Mouse (Mus musculus): ENCODE data around the gene Elovl6. TPM values are rescaled to one million over a fixed set of nuclear protein-coding genes. Genes with fewer than 3 reads are reported as not detected.

Gene Elovl6
- polyA plus RNA-seq, 1 experiment: 7.7 TPM

- Histone ChIP-seq H3K27ac (ENCODE audit: control insufficient read depth, insufficient read depth, low read depth, low read length, poor library complexity) (no peak overlapping the region), H3K4me3 (replicated peaks; ENCODE audit: control insufficient read depth, low read depth, low read length) (no peak overlapping the region), H3K4me1 (ENCODE audit: control insufficient read depth, insufficient read depth, low read length) (no peaks in the 10 kb centered on the region)
- no peak for TF ChIP-seq POLR2A (IDR thresholded peaks at IDR 0.05; ENCODE audit: borderline replicate concordance, control insufficient read depth, low read depth, low read length)
- no peak for TF ChIP-seq CTCF (IDR thresholded peaks at IDR 0.05; ENCODE audit: control insufficient read depth, insufficient read depth, low read length)
- 41% methylated on average over 7 of the region's 7 CpGs for WGBS
Observed at GRCm38 (mm10) chr3:129658776-129659175, 126.6 kb downstream of the Elovl6 start.

GRCm38 (mm10) chr3:129663906-129664305, 131.8 kb downstream of the Elovl6 start:
- TF ChIP-seq CTCF (IDR thresholded peaks at IDR 0.05; ENCODE audit: control insufficient read depth, insufficient read depth, low read length) (no peak), POLR2A (IDR thresholded peaks at IDR 0.05; ENCODE audit: borderline replicate concordance, control insufficient read depth, low read depth, low read length) (no peak)

GRCm38 (mm10) chr3:129675923-129676322, 143.8 kb downstream of the Elovl6 start:
- H3K4me3 ChIP-seq (replicated peaks; ENCODE audit: control insufficient read depth, low read depth, low read length): no peak overlapping the region
- H3K4me1 ChIP-seq (ENCODE audit: control insufficient read depth, insufficient read depth, low read length): no peaks in the 10 kb centered on the region
- H3K27ac ChIP-seq (ENCODE audit: control insufficient read depth, insufficient read depth, low read depth, low read length, poor library complexity): no peak overlapping the region
- WGBS: 90% methylated on average over 7 of the region's 7 CpGs
- no peak for TF ChIP-seq POLR2A (IDR thresholded peaks at IDR 0.05; ENCODE audit: borderline replicate concordance, control insufficient read depth, low read depth, low read length)
- no peak for TF ChIP-seq CTCF (IDR thresholded peaks at IDR 0.05; ENCODE audit: control insufficient read depth, insufficient read depth, low read length)

More at GRCm38 (mm10) chr3:129663906-129664305, 131.8 kb downstream of the Elovl6 start:
- Histone ChIP-seq H3K4me3 (replicated peaks; ENCODE audit: control insufficient read depth, low read depth, low read length) (no peak overlapping the region), H3K27ac (ENCODE audit: control insufficient read depth, insufficient read depth, low read depth, low read length, poor library complexity) (no peak overlapping the region), H3K4me1 (ENCODE audit: control insufficient read depth, insufficient read depth, low read length) (no peaks in the 10 kb centered on the region)
- WGBS: 76% methylated on average over 2 of the region's 2 CpGs

- TF ChIP-seq POLR2A (IDR thresholded peaks at IDR 0.05; ENCODE audit: borderline replicate concordance, control insufficient read depth, low read depth, low read length): no peak
- TF ChIP-seq CTCF (IDR thresholded peaks at IDR 0.05; ENCODE audit: control insufficient read depth, insufficient read depth, low read length): no peak
- no peak overlapping the region for H3K4me3 ChIP-seq (replicated peaks; ENCODE audit: control insufficient read depth, low read depth, low read length)
- H3K4me1 ChIP-seq (ENCODE audit: control insufficient read depth, insufficient read depth, low read length): no peaks in the 10 kb centered on the region
- no peak overlapping the region for H3K27ac ChIP-seq (ENCODE audit: control insufficient read depth, insufficient read depth, low read depth, low read length, poor library complexity)
- WGBS: 88% methylated on average over 5 of the region's 5 CpGs
Observed at GRCm38 (mm10) chr3:129680258-129680657, 148.1 kb downstream of the Elovl6 start.

GRCm38 (mm10) chr3:129681841-129682240, 149.7 kb downstream of the Elovl6 start:
- H3K4me1 ChIP-seq (ENCODE audit: control insufficient read depth, insufficient read depth, low read length): no peaks in the 10 kb centered on the region
- no peak overlapping the region for H3K27ac ChIP-seq (ENCODE audit: control insufficient read depth, insufficient read depth, low read depth, low read length, poor library complexity)
- H3K4me3 ChIP-seq (replicated peaks; ENCODE audit: control insufficient read depth, low read depth, low read length): no peak overlapping the region
- 77% methylated on average over 4 of the region's 4 CpGs for WGBS
- TF ChIP-seq POLR2A (IDR thresholded peaks at IDR 0.05; ENCODE audit: borderline replicate concordance, control insufficient read depth, low read depth, low read length) (no peak), CTCF (IDR thresholded peaks at IDR 0.05; ENCODE audit: control insufficient read depth, insufficient read depth, low read length) (no peak)

GRCm38 (mm10) chr3:129682389-129682788, 150.2 kb downstream of the Elovl6 start:
- WGBS: 81% methylated on average over 10 of the region's 10 CpGs
- Histone ChIP-seq H3K27ac (ENCODE audit: control insufficient read depth, insufficient read depth, low read depth, low read length, poor library complexity) (no peak overlapping the region), H3K4me1 (ENCODE audit: control insufficient read depth, insufficient read depth, low read length) (no peaks in the 10 kb centered on the region), H3K4me3 (replicated peaks; ENCODE audit: control insufficient read depth, low read depth, low read length) (no peak overlapping the region)
- TF ChIP-seq CTCF (IDR thresholded peaks at IDR 0.05; ENCODE audit: control insufficient read depth, insufficient read depth, low read length) (no peak), POLR2A (IDR thresholded peaks at IDR 0.05; ENCODE audit: borderline replicate concordance, control insufficient read depth, low read depth, low read length) (no peak)

GRCm38 (mm10) chr3:129683060-129683679, 151.0 kb downstream of the Elovl6 start:
- TF ChIP-seq POLR2A (IDR thresholded peaks at IDR 0.05; ENCODE audit: borderline replicate concordance, control insufficient read depth, low read depth, low read length) (no peak), CTCF (IDR thresholded peaks at IDR 0.05; ENCODE audit: control insufficient read depth, insufficient read depth, low read length) (peak; percentile 35; the same call in 1 of the 2 replicates)
- WGBS: 79% methylated on average over 10 of the region's 10 CpGs
- Histone ChIP-seq H3K27ac (ENCODE audit: control insufficient read depth, insufficient read depth, low read depth, low read length, poor library complexity) (no peak overlapping the region), H3K4me3 (replicated peaks; ENCODE audit: control insufficient read depth, low read depth, low read length) (no peak overlapping the region), H3K4me1 (ENCODE audit: control insufficient read depth, insufficient read depth, low read length) (no peaks in the 10 kb centered on the region)

- H3K4me1 ChIP-seq (ENCODE audit: control insufficient read depth, insufficient read depth, low read length): no peaks in the 10 kb centered on the region
- 86% methylated on average over 12 of the region's 12 CpGs for WGBS
- no peak overlapping the region for H3K27ac ChIP-seq (ENCODE audit: control insufficient read depth, insufficient read depth, low read depth, low read length, poor library complexity)
- H3K4me3 ChIP-seq (replicated peaks; ENCODE audit: control insufficient read depth, low read depth, low read length): no peak overlapping the region
- TF ChIP-seq POLR2A (IDR thresholded peaks at IDR 0.05; ENCODE audit: borderline replicate concordance, control insufficient read depth, low read depth, low read length) (no peak), CTCF (IDR thresholded peaks at IDR 0.05; ENCODE audit: control insufficient read depth, insufficient read depth, low read length) (no peak)
Observed at GRCm38 (mm10) chr3:129686196-129686595, 154.0 kb downstream of the Elovl6 start.
